Mouse (Mus musculus) olfactory bulb, adult 2 months (tissue): ENCODE results near the gene Anpep. TPM values are rescaled to one million over a fixed set of nuclear protein-coding genes. Genes with fewer than 3 reads are reported as not detected.

Experiments used
- H3K27ac ChIP-seq: fragments of 200-500 bp; 2 replicates; pipeline ENCODE4 v1.5.1; 2012; ENCODE audit warnings: low read depth, low read length; ENCODE audit not compliant: insufficient read depth
- H3K4me1 ChIP-seq: fragments of 200-500 bp; 2 replicates; pipeline ENCODE4 v1.6.1; 2012; ENCODE audit warnings: low read length; ENCODE audit not compliant: control insufficient read depth, insufficient read depth
- H3K4me3 ChIP-seq: fragments of 200-500 bp; 2 replicates; pipeline ENCODE4 v1.5.1; 2012; ENCODE audit warnings: mild to moderate bottlenecking, low read depth, low read length, moderate library complexity; ENCODE audit not compliant: insufficient read depth
- CTCF ChIP-seq: fragments of 200-500 bp; IDR thresholded peaks from 2 replicates; pipeline ENCODE4 v1.5.1; 2012; ENCODE audit warnings: low read depth, mild to moderate bottlenecking, low read length, moderate library complexity; ENCODE audit not compliant: insufficient read depth
- POLR2A ChIP-seq: fragments of 200-500 bp; IDR thresholded peaks from 2 replicates; pipeline ENCODE4 v1.6.1; 2012; ENCODE audit warnings: mild to moderate bottlenecking, low read depth, low read length, moderate library complexity; ENCODE audit not compliant: insufficient read depth
- WGBS: fragments of 180-500 bp; shearing (Covaris S2); methylation state at CpG from one replicate; pipeline ENCODE4 v1.1.7; 2018; 5-methylcytosine and 5-hydroxymethylcytosine counted together
- polyA plus RNA-seq: library from polyadenylated mRNA; stranded (reverse); fragments of >200 nt; gene quantifications from 2 replicates; pipeline ENCODE4 v1.2.4, GENCODE M21; 2012; ENCODE audit warnings: low replicate concordance; ENCODE audit not compliant: missing spikeins, insufficient read depth, insufficient read length

The Anpep gene
- polyA plus RNA-seq, 1 experiment: not detected

GRCm38 (mm10) chr7:79828341-79828740, 32.5 kb downstream of the Anpep start:
- WGBS: 79% methylated on average over 3 of the region's 3 CpGs
- no peak for TF ChIP-seq CTCF

GRCm38 (mm10) chr7:79822092-79822695, 38.7 kb downstream of the Anpep start:
- H3K4me3 ChIP-seq: no peak overlapping the region
- H3K27ac ChIP-seq: no peak overlapping the region
- 77% methylated on average over 12 of the region's 12 CpGs for WGBS
- no peaks in the 10 kb centered on the region; the same call in 1 of the 2 replicates for H3K4me1 ChIP-seq
- TF ChIP-seq CTCF (no peak), POLR2A (no peak)

More at GRCm38 (mm10) chr7:79828341-79828740, 32.5 kb downstream of the Anpep start:
- H3K4me1 ChIP-seq: no peaks in the 10 kb centered on the region
- H3K4me3 ChIP-seq: no peak overlapping the region
- H3K27ac ChIP-seq: no peak overlapping the region

GRCm38 (mm10) chr7:79819996-79820395, 40.9 kb downstream of the Anpep start:
- no peaks in the 10 kb centered on the region; the same call in 1 of the 2 replicates for H3K4me1 ChIP-seq
- WGBS: 74% methylated on average over 11 of the region's 11 CpGs
- no peak overlapping the region for H3K4me3 ChIP-seq
- TF ChIP-seq CTCF (no peak), POLR2A (no peak)
- no peak overlapping the region for H3K27ac ChIP-seq

- Histone ChIP-seq H3K4me3 (no peak overlapping the region), H3K27ac (no peak overlapping the region), H3K4me1 (no peaks in the 10 kb centered on the region; the same call in 1 of the 2 replicates)
- WGBS: 74% methylated on average over 4 of the region's 4 CpGs
- TF ChIP-seq CTCF (no peak), POLR2A (no peak)
These were observed 41.3 kb downstream of the Anpep start for GRCm38 (mm10) chr7:79819515-79819914.

GRCm38 (mm10) chr7:79818321-79818720, 42.5 kb downstream of the Anpep start:
- Histone ChIP-seq H3K4me3 (no peak overlapping the region), H3K27ac (no peak overlapping the region), H3K4me1 (no peaks in the 10 kb centered on the region; the same call in 1 of the 2 replicates)
- TF ChIP-seq CTCF: no peak
- no peak for TF ChIP-seq POLR2A
- WGBS: 15% methylated on average over 6 of the region's 6 CpGs

GRCm38 (mm10) chr7:79813409-79813808, 47.5 kb downstream of the Anpep start:
- Histone ChIP-seq H3K4me3 (no peak overlapping the region), H3K27ac (no peak overlapping the region), H3K4me1 (peaks cover 9% of the 10 kb centered on the region)
- WGBS: 94% methylated on average over 1 of the region's 1 CpGs
- TF ChIP-seq CTCF: no peak
- no peak for TF ChIP-seq POLR2A

GRCm38 (mm10) chr7:79810611-79811506, 50.0 kb downstream of the Anpep start, which contains the start of gene Mesp2:
Gene Mesp2 (plus strand): TSS chr7:79810727.
- TF ChIP-seq CTCF (no peak), POLR2A (no peak)
- WGBS: 22% methylated on average over 71 of the region's 71 CpGs
- Histone ChIP-seq H3K27ac (no peak within 1 kb of the TSS), H3K4me3 (peak within 1 kb of the TSS; percentile 40), H3K4me1 (peaks cover 9% of the 10 kb centered on the region; the same call in 1 of the 2 replicates)

GRCm38 (mm10) chr7:79808561-79808960, 52.3 kb downstream of the Anpep start:
- TF ChIP-seq CTCF: no peak
- no peak for TF ChIP-seq POLR2A
- Histone ChIP-seq H3K4me1 (peaks cover 9% of the 10 kb centered on the region; the same call in 1 of the 2 replicates), H3K4me3 (no peak overlapping the region), H3K27ac (no peak overlapping the region)
- WGBS: 86% methylated on average over 7 of the region's 7 CpGs

GRCm38 (mm10) chr7:79803887-79804286, 57.0 kb downstream of the Anpep start:
- Histone ChIP-seq H3K4me1 (no peaks in the 10 kb centered on the region), H3K27ac (no peak overlapping the region), H3K4me3 (no peak overlapping the region)
- WGBS: 45% methylated on average over 2 of the region's 2 CpGs
- TF ChIP-seq CTCF (no peak), POLR2A (no peak)

GRCm38 (mm10) chr7:79802037-79802436, 58.8 kb downstream of the Anpep start:
- Histone ChIP-seq H3K4me3 (no peak overlapping the region), H3K4me1 (no peaks in the 10 kb centered on the region), H3K27ac (no peak overlapping the region)
- TF ChIP-seq POLR2A: no peak
- no peak for TF ChIP-seq CTCF
- WGBS: 72% methylated on average over 5 of the region's 5 CpGs
